Mouse (Mus musculus): Measurements from ENCODE around the gene Trp53bp2. TPM values are rescaled to one million over a fixed set of nuclear protein-coding genes. Genes with fewer than 3 reads are reported as not detected.

Gene Trp53bp2
- total RNA-seq, 2 experiments from 2014 or later = 9.0 to 20.1 TPM

- no peak for ATAC-seq (ENCODE audit: poor library complexity, severe bottlenecking)
Measured at GRCm38 (mm10) chr1:182499443-182500089, 90.6 kb downstream of the Trp53bp2 start.

DNA sequence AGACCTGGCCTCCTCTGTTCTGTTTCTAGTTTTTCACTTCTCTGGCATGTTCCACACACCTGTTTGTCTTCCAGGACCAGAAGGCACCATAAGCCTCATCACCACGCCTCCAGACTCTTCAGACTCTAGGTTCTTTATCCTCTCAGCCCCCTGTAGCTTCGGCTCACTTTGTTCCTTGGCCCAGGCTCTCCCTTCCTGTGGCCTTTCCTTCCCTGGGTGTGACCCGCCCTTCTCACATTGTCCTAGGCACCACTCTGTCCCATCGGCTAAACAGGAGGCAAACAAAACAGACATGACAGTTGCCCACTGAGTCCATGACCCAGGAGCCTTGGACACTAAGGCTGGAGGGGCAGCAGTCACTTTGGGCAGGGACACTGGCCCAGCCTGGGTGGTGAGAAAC, 91.3 kb downstream of the Trp53bp2 start:
- ATAC-seq (ENCODE audit: poor library complexity, severe bottlenecking) = no peak

- ATAC-seq (ENCODE audit: poor library complexity, severe bottlenecking) = no peak
Measured at GRCm38 (mm10) chr1:182500843-182501242, 91.9 kb downstream of the Trp53bp2 start.

GRCm38 (mm10) chr1:182501815-182502405, 92.9 kb downstream of the Trp53bp2 start:
- ATAC-seq (ENCODE audit: poor library complexity, severe bottlenecking) = no peak

- no peak for ATAC-seq (ENCODE audit: poor library complexity, severe bottlenecking)
Measured at GRCm38 (mm10) chr1:182502491-182503050, 93.6 kb downstream of the Trp53bp2 start.

- no peak for ATAC-seq (ENCODE audit: poor library complexity, severe bottlenecking)
Measured at GRCm38 (mm10) chr1:182503206-182503900, 94.4 kb downstream of the Trp53bp2 start.

DNA sequence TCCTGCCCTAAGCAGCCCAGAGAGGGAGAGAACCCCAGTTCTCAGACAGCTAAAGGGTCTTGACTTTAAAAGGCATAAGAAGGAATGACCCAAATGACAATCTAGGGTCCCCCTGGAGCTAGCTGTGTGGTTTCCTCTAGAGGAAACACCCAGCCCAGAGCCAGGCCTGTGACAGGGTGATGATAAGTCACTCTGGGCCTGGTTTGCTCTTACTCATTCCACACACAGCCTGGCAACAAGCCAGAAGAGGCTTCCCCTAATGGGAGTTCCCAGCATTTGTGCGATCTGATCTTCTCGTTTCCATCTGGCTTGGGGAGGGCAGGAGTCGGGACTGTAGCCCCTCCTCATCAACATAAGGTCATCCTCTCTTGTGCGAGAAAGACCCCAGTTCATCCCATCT, 95.3 kb downstream of the Trp53bp2 start:
- ATAC-seq (ENCODE audit: poor library complexity, severe bottlenecking) = peak; percentile 74

DNA sequence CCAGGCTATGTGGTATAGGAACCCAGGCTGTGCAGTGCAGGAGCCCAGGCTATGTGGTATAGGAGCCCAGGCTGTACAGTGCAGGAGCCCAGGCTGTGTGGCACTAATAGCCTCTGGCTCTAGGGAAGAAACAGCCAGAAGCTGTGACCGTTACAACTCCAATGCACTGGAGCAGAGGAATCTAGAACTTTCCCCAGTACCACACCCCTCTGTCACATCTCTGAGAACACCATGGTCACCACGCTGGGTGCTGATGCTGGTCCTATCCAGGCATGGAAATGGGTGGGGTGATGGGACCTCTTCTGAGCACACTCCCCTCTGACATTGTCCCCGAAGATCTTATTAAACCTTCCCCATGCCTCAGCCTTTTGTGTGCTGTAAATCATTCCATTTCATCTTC, 96.3 kb downstream of the Trp53bp2 start:
- ATAC-seq (ENCODE audit: poor library complexity, severe bottlenecking) = no peak

DNA sequence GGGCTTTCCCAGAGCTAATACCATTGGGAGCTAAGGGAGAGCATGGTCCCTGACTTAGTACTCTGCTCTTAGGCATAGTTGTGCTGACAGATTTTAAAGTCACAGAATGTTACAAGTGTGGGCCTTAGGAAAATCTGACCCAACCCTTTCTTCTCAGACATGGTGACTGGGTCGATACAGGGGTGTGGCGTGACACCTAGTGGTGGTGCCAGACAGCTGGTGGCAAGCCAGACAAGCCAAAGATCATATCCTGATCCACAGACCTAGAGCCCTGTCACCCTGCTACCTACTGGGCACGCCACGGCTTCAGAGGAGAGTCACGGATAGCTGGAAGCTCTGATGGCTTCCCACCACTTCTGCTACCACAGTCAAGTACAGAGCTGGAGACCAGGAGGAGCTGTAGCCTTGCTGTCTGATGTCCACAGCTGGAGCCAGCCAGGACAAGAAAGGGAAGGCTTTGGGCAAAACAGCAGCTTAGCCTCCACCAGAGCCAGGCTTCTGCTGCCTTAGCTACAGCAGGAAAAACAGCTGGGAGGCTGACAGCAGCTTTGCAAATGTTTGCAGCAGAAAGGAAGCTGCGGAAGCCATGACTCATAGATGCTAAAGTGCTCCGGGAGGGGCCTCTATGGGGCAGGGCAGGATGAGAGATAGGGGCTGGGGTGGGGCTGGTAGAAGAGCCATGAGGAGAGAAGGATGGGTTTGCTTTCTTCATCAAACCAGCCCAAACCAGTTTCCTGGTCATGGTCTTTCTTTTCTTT, 97.4 kb downstream of the Trp53bp2 start:
- peak; percentile 78 for ATAC-seq (ENCODE audit: poor library complexity, severe bottlenecking)

- no peak for ATAC-seq (ENCODE audit: poor library complexity, severe bottlenecking)
Measured at GRCm38 (mm10) chr1:182509110-182509797, 100.3 kb downstream of the Trp53bp2 start.

DNA sequence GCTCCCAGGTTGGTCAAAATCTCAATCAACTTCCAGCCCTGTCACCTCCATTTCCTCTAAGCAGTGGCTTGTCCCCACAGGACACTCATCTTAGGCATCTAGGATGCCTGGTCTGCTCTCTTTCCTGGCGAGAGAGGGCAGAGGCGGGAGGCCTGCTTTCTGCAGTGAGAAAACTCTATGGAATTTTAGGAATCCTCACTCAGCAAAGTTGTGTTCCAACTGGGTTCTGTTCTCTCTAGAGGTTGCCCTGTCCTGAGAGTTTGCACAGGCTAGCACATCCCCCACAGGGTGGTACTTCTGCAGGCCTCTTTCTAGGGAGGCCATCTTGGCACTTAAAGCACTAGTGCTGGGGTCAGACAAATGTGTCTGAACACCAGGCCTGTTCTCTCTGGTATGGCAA, 102.1 kb downstream of the Trp53bp2 start:
- ATAC-seq (ENCODE audit: poor library complexity, severe bottlenecking) = no peak

GRCm38 (mm10) chr1:182511778-182512177, 102.8 kb downstream of the Trp53bp2 start:
- ATAC-seq (ENCODE audit: poor library complexity, severe bottlenecking) = peak; percentile 36; the same call in 1 of the 2 replicates

Other genes starting within 250 kb of the Trp53bp2 start
- not detected in 2 replicates for gene Vmn1r1, start 244.7 kb upstream of the Trp53bp2 start, total RNA-seq (2015)
- not detected in 2 replicates for gene Vmn1r1, start 244.7 kb upstream of the Trp53bp2 start, total RNA-seq (2017)
- 417 and 430 TPM in 2 replicates for gene Degs1, start 126.4 kb upstream of the Trp53bp2 start, total RNA-seq (2015)
- 194 and 208 TPM in 2 replicates for gene Degs1, start 126.4 kb upstream of the Trp53bp2 start, total RNA-seq (2017)
- gene Fbxo28, start 67.5 kb upstream of the Trp53bp2 start, total RNA-seq (2015) = 20.8 and 23.8 TPM in 2 replicates
- gene Fbxo28, start 67.5 kb upstream of the Trp53bp2 start, total RNA-seq (2017) = 21.2 and 23.3 TPM in 2 replicates
- gene Capn2, start 108.4 kb downstream of the Trp53bp2 start, total RNA-seq (2015) = 108 and 122 TPM in 2 replicates
- 174 and 241 TPM in 2 replicates for gene Capn2, start 108.4 kb downstream of the Trp53bp2 start, total RNA-seq (2017)
- gene Capn8, start 155.8 kb downstream of the Trp53bp2 start, total RNA-seq (2015) = not detected in 2 replicates
- gene Capn8, start 155.8 kb downstream of the Trp53bp2 start, total RNA-seq (2017) = not detected in 2 replicates

Data from megakaryocyte, adult 5-6 weeks (primary cell).